13 mouse cellular contexts compared by ENCODE assay signal in genomic region chr5:112077097-112077496, GRCm38 (mm10).
DNase-seq lines count a peak whose midpoint lies in the region; ATAC-seq and TF ChIP-seq lines count a peak whose summit lies in the region.
"Had no signal": no experiment of that assay in that cellular context is flagged by ENCODE, and none has a peak within 500 bp of the region (broad histone marks: within the 10 kb centered on the region; RNA-seq: fewer than 3 reads in every experiment).

No protein-coding gene starts in this region.

- WGBS in kidney, adult 2 months = 17% methylated on average over 14 of the region's 14 CpGs
- WGBS in kidney, embryonic 14.5 days = 34% methylated on average over 14 of the region's 14 CpGs
- 9% methylated on average over 14 of the region's 14 CpGs for WGBS in forebrain, embryonic 13.5 days
- 36% methylated on average over 14 of the region's 14 CpGs for WGBS in limb, embryonic 11.5 days

- no peaks in the 10 kb centered on the region for H3K4me1 ChIP-seq in kidney, adult 2 months (ENCODE audit: control insufficient read depth, insufficient read depth, low read length)
- no peaks in the 10 kb centered on the region for H3K4me1 ChIP-seq in kidney, embryonic 14.5 days (ENCODE audit: control insufficient read depth, insufficient read depth, low read length)
- H3K4me1 ChIP-seq in forebrain, embryonic 13.5 days = peaks cover 23% of the 10 kb centered on the region
- H3K4me1 ChIP-seq in limb, embryonic 11.5 days (ENCODE audit: control insufficient read depth, insufficient read depth, low read length) = no peaks in the 10 kb centered on the region; the same call in 1 of the 2 replicates
- H3K4me1 ChIP-seq: megakaryocyte, embryonic 14.5 days had no signal

- intact Hi-C loops in left cerebral cortex, postnatal 14 days (cut with DNase I) = no loop called here

- H3K4me3 ChIP-seq in kidney, adult 2 months (ENCODE audit: insufficient read depth, low read depth, low read length) = no peak overlapping the region
- H3K4me3 ChIP-seq in kidney, embryonic 14.5 days (ENCODE audit: low read length) = no peak overlapping the region
- no peak overlapping the region for H3K4me3 ChIP-seq in forebrain, embryonic 13.5 days
- no peak overlapping the region for H3K4me3 ChIP-seq in limb, embryonic 11.5 days (ENCODE audit: low read depth, low read length)
- H3K4me3 ChIP-seq: megakaryocyte, embryonic 14.5 days had no signal

- TF ChIP-seq CTCF in kidney, adult 2 months (conservative IDR thresholded peaks at IDR 0.05; ENCODE audit: insufficient read depth, insufficient read length, low read depth, low read length) = no peak

- no peaks in the 10 kb centered on the region for H3K36me3 ChIP-seq in kidney, adult 2 months (ENCODE audit: control insufficient read depth, insufficient read depth, low read length)
- H3K36me3 ChIP-seq in kidney, embryonic 14.5 days (ENCODE audit: control insufficient read depth, insufficient read depth, low read length) = no peaks in the 10 kb centered on the region
- H3K36me3 ChIP-seq in forebrain, embryonic 13.5 days (ENCODE audit: poor library complexity, severe bottlenecking) = no peaks in the 10 kb centered on the region
- H3K36me3 ChIP-seq in limb, embryonic 11.5 days (ENCODE audit: control insufficient read depth, insufficient read depth, low read length) = no peaks in the 10 kb centered on the region

- 0 out of 2 replicates have a peak, but pooled peaks cover 6% of the 10 kb centered on the region for H3K9me3 ChIP-seq in kidney, embryonic 14.5 days (ENCODE audit: control insufficient read depth, low read length)
- H3K9me3 ChIP-seq in forebrain, embryonic 13.5 days (replicated peaks) = no peaks in the 10 kb centered on the region
- no peaks in the 10 kb centered on the region for H3K9me3 ChIP-seq in limb, embryonic 11.5 days (ENCODE audit: control insufficient read depth, low read length)

- no peaks in the 10 kb centered on the region for H3K27me3 ChIP-seq in kidney, adult 2 months (replicated peaks; ENCODE audit: control insufficient read depth, insufficient read depth, low read length)
- H3K27me3 ChIP-seq in kidney, embryonic 14.5 days (ENCODE audit: control insufficient read depth, insufficient read depth, low read length) = no peaks in the 10 kb centered on the region
- peaks cover 4% of the 10 kb centered on the region; the same call in 1 of the 2 replicates for H3K27me3 ChIP-seq in forebrain, embryonic 13.5 days
- H3K27me3 ChIP-seq in limb, embryonic 11.5 days (ENCODE audit: control insufficient read depth, insufficient read depth, low read length) = no peaks in the 10 kb centered on the region

- no peak overlapping the region for H3K27ac ChIP-seq in kidney, adult 2 months (ENCODE audit: insufficient read depth, low read depth, low read length)
- no peak overlapping the region for H3K27ac ChIP-seq in kidney, embryonic 14.5 days (ENCODE audit: low read depth, low read length)
- H3K27ac ChIP-seq in forebrain, embryonic 13.5 days = peak overlapping the region; percentile 45
- H3K27ac ChIP-seq in limb, embryonic 11.5 days (replicated peaks; ENCODE audit: low read depth, low read length) = no peak overlapping the region
- H3K27ac ChIP-seq: stomach, postnatal 0 days had no signal

- no peak overlapping the region for H3K9ac ChIP-seq in kidney, embryonic 14.5 days (ENCODE audit: low read depth, low read length)
- peak overlapping the region; percentile 17; the same call in 1 of the 2 replicates for H3K9ac ChIP-seq in forebrain, embryonic 13.5 days
- no peak overlapping the region for H3K9ac ChIP-seq in limb, embryonic 11.5 days (ENCODE audit: low read length)

- no peak for TF ChIP-seq POLR2A in kidney, adult 2 months (IDR thresholded peaks at IDR 0.05; ENCODE audit: low read depth, low read length)

- no peak for ATAC-seq in kidney, embryonic 14.5 days (ENCODE audit: low FRiP score, low TSS enrichment)
- no peak for ATAC-seq in forebrain, embryonic 13.5 days
- no peak for ATAC-seq in limb, embryonic 11.5 days (ENCODE audit: insufficient number of reproducible peaks, low FRiP score, low TSS enrichment, low read depth)
- no peak for ATAC-seq in erythroid progenitor cell, adult 5-6 weeks (replicated peaks; ENCODE audit: low FRiP score, poor library complexity, severe bottlenecking)
- ATAC-seq: CD4-positive, CD25-positive, alpha-beta regulatory T cell, adult 4 months; inflammation-experienced regulatory T-cells, adult 6 months; Patski had no signal

- H3K4me2 ChIP-seq in kidney, embryonic 14.5 days (replicated peaks; ENCODE audit: low read depth, low read length) = no peak overlapping the region
- H3K4me2 ChIP-seq in forebrain, embryonic 13.5 days = no peak overlapping the region
- no peak overlapping the region for H3K4me2 ChIP-seq in limb, embryonic 11.5 days (ENCODE audit: low read depth, severe bottlenecking)

- DNase-seq in kidney, adult 2 months = peak; percentile 16
- DNase-seq in ZHBTc4 (ENCODE audit: low read depth, low spot score) = peak; percentile 29
- peak; percentile 24 for DNase-seq in limb, embryonic 11.5 days (ENCODE audit: low spot score)
- DNase-seq in left cerebral cortex, postnatal 14 days (ENCODE audit: low spot score in 2 of 2) = no peak
- DNase-seq: gastrocnemius, postnatal 36 days had no signal

Comparison
In these comparisons a context has a peak if more than half of its experiments do, and no peak if none do; other contexts are left out.
1. DNase-seq: peak in kidney, adult 2 months (single experiment), ZHBTc4 (single experiment) and limb, embryonic 11.5 days (single experiment); none in left cerebral cortex, postnatal 14 days (0 of 2).